Mouse (Mus musculus) frontal cortex, adult (tissue): ENCODE measurements around the gene Spsb1.

Experiments
- ATAC-seq: cut with Nextera tagmentation; 2 replicates; pipeline ENCODE4 v1.9.2; 2017; ENCODE audit warnings: mild to moderate bottlenecking, moderate library complexity, mixed read lengths; ENCODE audit not compliant: low TSS enrichment

Gene Spsb1

GRCm38 (mm10) chr4:149986671-149987417 is 32.0 kb upstream of the Spsb1 start:
- ATAC-seq: no peak

GRCm38 (mm10) chr4:149983921-149984645 is 29.2 kb upstream of the Spsb1 start:
- no peak for ATAC-seq

- no peak for ATAC-seq
These were observed 27.3 kb upstream of the Spsb1 start for GRCm38 (mm10) chr4:149982154-149982553.

GRCm38 (mm10) chr4:149979819-149980308 is 25.0 kb upstream of the Spsb1 start:
- peak; percentile 71 for ATAC-seq

GRCm38 (mm10) chr4:149978820-149979219 is 24.0 kb upstream of the Spsb1 start:
- ATAC-seq: no peak

- 0 out of 2 replicates have a peak, but pooled peaks have one; percentile 15 for ATAC-seq
These were observed 23.1 kb upstream of the Spsb1 start for GRCm38 (mm10) chr4:149977801-149978544.

GRCm38 (mm10) chr4:149977181-149977580 is 22.3 kb upstream of the Spsb1 start:
- ATAC-seq: peak; percentile 64

GRCm38 (mm10) chr4:149975730-149976254 is 20.9 kb upstream of the Spsb1 start:
- ATAC-seq: no peak

GRCm38 (mm10) chr4:149975291-149975690 is 20.4 kb upstream of the Spsb1 start:
- ATAC-seq: no peak

- no peak for ATAC-seq
These were observed 16.6 kb upstream of the Spsb1 start for GRCm38 (mm10) chr4:149971393-149971792.

- no peak for ATAC-seq
These were observed 13.7 kb upstream of the Spsb1 start for GRCm38 (mm10) chr4:149968526-149968925.

- ATAC-seq: no peak
These were observed 12.1 kb upstream of the Spsb1 start for GRCm38 (mm10) chr4:149966963-149967362.

- ATAC-seq: no peak
These were observed 11.4 kb upstream of the Spsb1 start for GRCm38 (mm10) chr4:149966252-149966651.

GRCm38 (mm10) chr4:149965672-149966071 is 10.8 kb upstream of the Spsb1 start:
- no peak for ATAC-seq

- no peak for ATAC-seq
These were observed 10.4 kb upstream of the Spsb1 start for GRCm38 (mm10) chr4:149965242-149965641.

GRCm38 (mm10) chr4:149964770-149965169 is 9.9 kb upstream of the Spsb1 start:
- no peak for ATAC-seq

- no peak for ATAC-seq
These were observed 9.4 kb upstream of the Spsb1 start for GRCm38 (mm10) chr4:149964285-149964684.

- no peak for ATAC-seq
These were observed 5.5 kb upstream of the Spsb1 start for GRCm38 (mm10) chr4:149960391-149960790.

- no peak for ATAC-seq
These were observed 5.0 kb upstream of the Spsb1 start for GRCm38 (mm10) chr4:149959816-149960215.

GRCm38 (mm10) chr4:149958566-149958965 is 3.7 kb upstream of the Spsb1 start:
- 0 out of 2 replicates have a peak, but pooled peaks have one; percentile 21 for ATAC-seq

- no peak for ATAC-seq
These were observed 1.2 kb upstream of the Spsb1 start for GRCm38 (mm10) chr4:149956048-149956447.

GRCm38 (mm10) chr4:149955631-149956030 is 788 bp upstream of the Spsb1 start:
- no peak for ATAC-seq
